Mouse (Mus musculus) ES-Bruce4 (cell line): ENCODE results near the gene Slamf8. TPM values are rescaled to one million over a fixed set of nuclear protein-coding genes. Genes with fewer than 3 reads are reported as not detected.

ENCODE experiments used
- H3K27ac ChIP-seq: 2 replicates; pipeline ENCODE4 v1.5.1; 2012; ENCODE audit warnings: low read length, inconsistent platforms; ENCODE audit not compliant: insufficient read depth
- H3K27me3 ChIP-seq: 2 replicates; pipeline ENCODE4 v1.6.1; 2012; ENCODE audit warnings: mild to moderate bottlenecking, low read length, inconsistent platforms; ENCODE audit not compliant: control insufficient read depth, poor library complexity, insufficient read depth, severe bottlenecking
- H3K36me3 ChIP-seq: 2 replicates; pipeline ENCODE4 v1.6.1; 2012; ENCODE audit warnings: inconsistent platforms, mild to moderate bottlenecking, low read length, moderate library complexity; ENCODE audit not compliant: control insufficient read depth, poor library complexity, insufficient read depth, severe bottlenecking
- H3K4me1 ChIP-seq: one replicate; pipeline ENCODE4 v1.8.1; 2011; ENCODE audit warnings: low read length; ENCODE audit not compliant: control insufficient read depth, insufficient read depth
- H3K4me3 ChIP-seq: 2 replicates; pipeline ENCODE4 v1.5.1; 2011; ENCODE audit warnings: low read depth, mild to moderate bottlenecking, low read length
- H3K9ac ChIP-seq: 2 replicates; pipeline ENCODE4 v1.6.1; 2012; ENCODE audit warnings: low read depth, mild to moderate bottlenecking, inconsistent platforms; ENCODE audit not compliant: poor library complexity, severe bottlenecking
- H3K9me3 ChIP-seq: replicated peaks from 2 replicates; pipeline ENCODE4 v1.6.1; 2012; ENCODE audit warnings: mild to moderate bottlenecking, low read length, inconsistent platforms; ENCODE audit not compliant: control insufficient read depth, poor library complexity, insufficient read depth, severe bottlenecking
- CTCF ChIP-seq: IDR thresholded peaks from one replicate; pipeline ENCODE4 v1.8.1; 2011; ENCODE audit warnings: low read depth, low read length
- EP300 ChIP-seq: IDR thresholded peaks from 2 replicates; pipeline ENCODE4 v1.6.1; 2011; ENCODE audit warnings: low read depth, low read length; ENCODE audit not compliant: insufficient read depth
- POLR2A ChIP-seq: IDR thresholded peaks from one replicate; pipeline ENCODE4 v1.8.1; 2011; ENCODE audit warnings: low read length; ENCODE audit not compliant: insufficient read depth
- polyA plus RNA-seq: library from polyadenylated mRNA; stranded (reverse); fragments of >200 nt; gene quantifications from 2 replicates; pipeline ENCODE4 v1.2.4, GENCODE M21; 2011; ENCODE audit warnings: low read depth; ENCODE audit not compliant: missing spikeins, insufficient read depth, insufficient read length

Slamf8 gene
- polyA plus RNA-seq, 1 experiment = not detected

DNA sequence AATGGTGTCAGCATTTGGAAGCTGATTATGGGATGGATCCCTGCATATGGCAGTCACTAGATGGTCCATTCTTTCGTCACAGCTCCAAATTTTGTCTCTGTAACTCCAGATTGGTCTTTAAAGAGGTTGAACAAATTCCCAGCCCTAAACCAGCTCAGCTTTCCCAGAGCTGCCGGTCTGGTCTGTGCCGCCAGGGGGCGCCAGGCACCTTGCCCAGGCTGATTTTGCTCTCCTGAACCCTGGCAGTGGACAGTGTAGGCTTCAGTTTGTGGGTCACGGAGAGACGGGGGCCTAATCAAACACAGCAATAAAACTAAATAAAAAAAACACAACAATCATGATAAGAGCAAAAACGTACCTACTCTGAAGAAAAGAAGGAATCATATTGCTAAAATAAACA is 28.9 kb upstream of the Slamf8 start:
- no peak overlapping the region for H3K4me3 ChIP-seq
- no peak overlapping the region for H3K9ac ChIP-seq
- no peaks in the 10 kb centered on the region for H3K27me3 ChIP-seq
- no peaks in the 10 kb centered on the region for H3K4me1 ChIP-seq
- H3K9me3 ChIP-seq = no peaks in the 10 kb centered on the region
- TF ChIP-seq CTCF = peak; percentile 97
- no peak for TF ChIP-seq POLR2A
- H3K36me3 ChIP-seq = no peaks in the 10 kb centered on the region
- no peak overlapping the region for H3K27ac ChIP-seq

DNA sequence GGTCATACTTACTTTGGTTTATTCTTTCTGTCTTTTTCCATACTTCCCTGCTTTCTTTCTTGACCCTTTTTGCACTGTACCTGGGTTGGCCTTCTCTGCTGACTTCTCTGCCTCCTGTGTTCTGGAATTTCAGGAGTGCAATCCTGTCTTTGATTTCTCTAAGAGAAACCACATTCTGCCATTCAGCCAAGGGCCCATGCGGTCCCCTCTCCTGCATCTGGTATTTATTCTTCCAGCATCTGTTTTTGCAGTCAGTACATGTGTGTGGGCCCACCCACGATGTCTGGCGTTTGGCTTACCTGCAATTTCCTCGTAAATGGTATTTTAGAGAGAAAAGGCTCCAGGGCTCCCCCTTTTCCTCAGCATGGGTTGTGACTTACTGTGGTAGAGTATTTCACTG is 27.8 kb upstream of the Slamf8 start:
- no peaks in the 10 kb centered on the region for H3K27me3 ChIP-seq
- H3K4me1 ChIP-seq = no peaks in the 10 kb centered on the region
- no peak for TF ChIP-seq EP300
- TF ChIP-seq POLR2A = no peak
- TF ChIP-seq CTCF = no peak
- no peak overlapping the region for H3K27ac ChIP-seq
- no peak overlapping the region for H3K4me3 ChIP-seq
- no peaks in the 10 kb centered on the region for H3K36me3 ChIP-seq
- no peaks in the 10 kb centered on the region for H3K9me3 ChIP-seq
- H3K9ac ChIP-seq = no peak overlapping the region

DNA sequence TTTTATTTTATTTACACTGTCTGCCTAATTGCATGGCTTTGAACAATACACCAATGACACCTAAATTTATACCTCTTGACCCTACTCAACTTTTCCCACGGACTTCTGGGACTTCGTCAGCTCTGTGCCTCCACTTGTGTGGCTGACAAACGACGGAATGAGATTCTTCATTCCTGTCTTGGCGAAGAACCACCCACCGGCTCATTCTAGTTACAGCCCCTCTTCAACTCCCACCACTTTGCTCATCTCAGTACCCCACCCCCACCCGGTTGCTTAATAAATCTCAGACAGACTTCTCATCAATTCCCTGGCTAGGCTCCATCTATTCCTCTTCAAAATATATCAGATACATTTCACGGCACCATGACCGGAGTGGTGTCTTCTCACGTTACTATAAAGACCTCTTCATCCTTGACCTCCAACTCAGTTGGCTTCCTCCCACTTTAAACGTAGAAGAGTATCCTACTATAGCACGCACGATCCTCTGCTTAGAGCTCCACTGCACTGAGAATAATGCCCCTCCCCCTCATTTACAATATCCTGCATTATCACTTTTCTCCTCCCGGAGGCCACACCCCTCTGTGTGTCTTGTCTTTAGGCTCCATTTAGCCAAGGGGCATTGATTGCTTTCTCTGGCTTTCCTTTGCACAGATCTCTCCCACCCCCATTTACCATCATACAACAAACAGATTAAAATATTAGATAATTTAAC is 27.2 kb upstream of the Slamf8 start:
- Histone ChIP-seq H3K4me3 (no peak overlapping the region), H3K9ac (no peak overlapping the region), H3K9me3 (no peaks in the 10 kb centered on the region), H3K27ac (no peak overlapping the region), H3K36me3 (no peaks in the 10 kb centered on the region), H3K27me3 (no peaks in the 10 kb centered on the region), H3K4me1 (no peaks in the 10 kb centered on the region)
- TF ChIP-seq CTCF (no peak), POLR2A (no peak), EP300 (no peak)

DNA sequence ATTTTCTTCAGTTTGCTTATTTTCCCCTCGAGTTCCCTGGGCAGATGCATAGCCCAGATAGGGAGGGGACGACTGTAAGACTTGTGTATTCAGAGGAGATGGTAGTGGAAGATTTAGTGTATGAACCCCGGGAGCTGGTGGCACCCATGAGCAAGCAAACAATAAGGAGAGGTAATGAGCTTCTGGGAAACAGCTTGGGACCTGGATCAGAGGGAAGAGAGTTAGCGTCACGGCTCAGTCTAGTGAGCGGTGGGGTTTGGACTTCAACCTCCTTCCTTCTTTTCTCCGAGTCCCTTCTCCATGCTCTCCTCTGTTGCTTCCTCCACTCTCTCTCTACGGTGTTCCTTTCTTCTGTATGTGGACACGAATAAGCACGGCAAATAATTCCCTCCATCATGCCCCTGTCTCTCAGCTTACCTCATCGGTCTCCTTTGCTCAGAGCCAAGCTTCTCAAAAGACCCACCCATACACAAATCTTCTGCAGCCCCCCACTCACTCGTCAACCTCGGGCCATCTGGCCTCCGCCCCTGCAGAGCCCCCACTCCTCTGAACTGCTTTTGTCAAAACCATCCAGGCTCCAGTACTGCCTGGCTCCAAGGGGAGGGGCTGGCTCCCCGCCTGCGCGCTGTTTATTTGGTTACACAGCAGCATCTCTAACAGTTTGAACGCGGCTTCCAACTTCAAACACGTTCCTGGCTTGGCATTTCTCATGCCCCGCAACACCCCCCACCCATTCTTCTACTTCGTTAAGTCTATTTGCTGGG is 26.4 kb upstream of the Slamf8 start:
- TF ChIP-seq CTCF (no peak), POLR2A (no peak), EP300 (no peak)

DNA sequence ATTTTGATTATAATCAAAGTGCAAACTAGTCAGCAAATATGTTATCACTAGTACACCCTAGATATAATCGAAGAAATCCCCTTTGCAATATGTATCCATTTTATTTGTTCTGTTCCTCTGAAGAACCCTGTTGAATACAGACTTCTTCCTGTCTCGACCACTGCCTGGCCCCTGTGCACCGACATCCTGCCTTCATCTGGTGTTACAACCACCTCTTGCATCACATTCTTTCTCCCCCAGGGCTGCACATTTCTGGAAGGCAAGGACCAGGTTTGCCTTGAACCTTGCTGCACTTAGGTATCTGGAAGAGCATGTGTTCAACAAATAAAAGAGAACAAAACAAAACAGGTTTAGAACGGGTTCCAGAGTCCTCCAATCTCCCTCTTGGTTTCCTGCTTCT is 25.0 kb upstream of the Slamf8 start:
- no peak overlapping the region for H3K4me3 ChIP-seq
- TF ChIP-seq POLR2A (no peak), CTCF (no peak), EP300 (no peak)
- H3K9me3 ChIP-seq = no peaks in the 10 kb centered on the region
- no peaks in the 10 kb centered on the region for H3K27me3 ChIP-seq
- H3K27ac ChIP-seq = no peak overlapping the region
- H3K9ac ChIP-seq = no peak overlapping the region
- no peaks in the 10 kb centered on the region for H3K36me3 ChIP-seq
- H3K4me1 ChIP-seq = no peaks in the 10 kb centered on the region

More for the DNA sequence above, 26.4 kb upstream of the Slamf8 start:
- Histone ChIP-seq H3K4me3 (no peak overlapping the region), H3K9me3 (no peaks in the 10 kb centered on the region), H3K36me3 (no peaks in the 10 kb centered on the region), H3K27me3 (no peaks in the 10 kb centered on the region), H3K9ac (no peak overlapping the region), H3K4me1 (no peaks in the 10 kb centered on the region), H3K27ac (no peak overlapping the region)

DNA sequence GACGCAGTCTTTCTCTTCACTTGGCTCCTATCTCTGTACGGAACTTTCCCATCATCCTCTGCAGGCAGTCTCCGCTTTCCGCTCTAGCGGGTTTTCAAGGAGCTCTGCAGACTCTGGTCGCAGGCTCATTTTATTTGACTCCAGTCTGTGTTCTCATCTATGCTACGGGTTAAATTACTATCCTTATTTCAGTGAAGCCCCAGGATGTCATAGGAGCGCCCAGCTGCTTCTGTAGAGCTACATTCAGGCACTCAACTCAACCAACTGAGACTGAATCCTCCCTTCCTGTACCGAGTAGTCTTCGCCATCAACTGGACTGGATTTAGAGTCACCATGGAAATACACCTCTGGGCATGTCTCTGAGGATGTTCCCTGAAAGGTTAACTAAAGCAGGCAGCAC is 24.3 kb upstream of the Slamf8 start:
- Histone ChIP-seq H3K4me3 (no peak overlapping the region), H3K4me1 (no peaks in the 10 kb centered on the region), H3K9ac (no peak overlapping the region), H3K9me3 (no peaks in the 10 kb centered on the region), H3K27ac (no peak overlapping the region), H3K36me3 (no peaks in the 10 kb centered on the region), H3K27me3 (no peaks in the 10 kb centered on the region)
- TF ChIP-seq POLR2A (no peak), EP300 (no peak), CTCF (no peak)
